Mouse (Mus musculus) myocyte (in vitro differentiated cells): ENCODE data around the gene Hspbp1.

ENCODE experiments used
- E2F4 ChIP-seq: IDR thresholded peaks from one replicate; pipeline ENCODE4 v1.6.1; 2011; ENCODE audit warnings: mild to moderate bottlenecking, control low read depth, moderate library complexity; ENCODE audit not compliant: insufficient read depth
- MAX ChIP-seq: IDR thresholded peaks from one replicate; pipeline ENCODE4 v1.6.1; 2011; ENCODE audit warnings: low read depth, mild to moderate bottlenecking, control low read depth
- POLR2A ChIP-seq: IDR thresholded peaks from one replicate; pipeline ENCODE4 v1.6.1; 2011; ENCODE audit warnings: low read depth, mild to moderate bottlenecking, control low read depth, moderate library complexity; ENCODE audit not compliant: insufficient read length
- SRF ChIP-seq: IDR thresholded peaks from one replicate; pipeline ENCODE4 v1.6.1; 2011; ENCODE audit warnings: low read depth; ENCODE audit not compliant: control insufficient read depth, insufficient read length

GRCm38 (mm10) chr7:4652726-4653125 is 32.1 kb downstream of the Hspbp1 start:
- TF ChIP-seq SRF (no peak), MAX (no peak), POLR2A (no peak), E2F4 (no peak)
